Mouse (Mus musculus): ENCODE data around the gene Spib. TPM values are rescaled to one million over a fixed set of nuclear protein-coding genes. Genes with fewer than 3 reads are reported as not detected.
A peak's percentile ranks its signal among the peaks of the same experiment; 100 is the strongest.

Gene Spib
- total RNA-seq, 2 experiments from 2014 or later, result 0.20 TPM; not detected in 1

- no peak for DNase-seq
- intact Hi-C loops (cut with DNase I), result no loop called here
Observed at GRCm38 (mm10) chr7:44491391-44491790, 40.5 kb downstream of the Spib start.

- intact Hi-C loops (cut with DNase I), result no loop called here
- no peak for DNase-seq
Observed at GRCm38 (mm10) chr7:44490281-44490680, 41.6 kb downstream of the Spib start.

GRCm38 (mm10) chr7:44488545-44488944 is 43.3 kb downstream of the Spib start:
- no peak for DNase-seq
- intact Hi-C loops (cut with DNase I), result loop anchor here (5.0 to 10.0 kb wide), 2 partner anchors 134 to 226 kb away; partner anchors contain the start of gene Gm15517

DNA sequence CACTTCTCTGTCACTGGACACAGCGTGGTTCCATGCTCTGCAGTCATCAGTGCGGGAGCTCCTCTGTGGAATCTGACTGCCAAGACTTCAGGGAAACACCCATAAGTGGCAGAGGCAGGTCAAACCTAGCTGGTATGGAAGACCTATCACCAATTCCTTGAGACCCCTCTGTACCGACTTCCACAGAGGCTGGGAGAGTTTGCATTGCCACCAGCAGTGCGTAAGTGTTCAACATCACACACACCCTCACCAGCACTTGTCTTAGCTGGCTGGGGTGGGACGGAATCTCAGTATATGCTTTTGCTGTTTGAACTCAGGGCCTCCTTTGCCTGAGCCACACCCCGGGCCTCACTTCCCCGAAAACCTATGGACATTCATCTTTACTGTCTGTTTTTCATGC is 43.9 kb downstream of the Spib start:
- intact Hi-C loops (cut with DNase I), result loop anchor here (5.0 to 10.0 kb wide), 2 partner anchors 133 to 226 kb away; partner anchors contain the start of gene Gm15517

DNA sequence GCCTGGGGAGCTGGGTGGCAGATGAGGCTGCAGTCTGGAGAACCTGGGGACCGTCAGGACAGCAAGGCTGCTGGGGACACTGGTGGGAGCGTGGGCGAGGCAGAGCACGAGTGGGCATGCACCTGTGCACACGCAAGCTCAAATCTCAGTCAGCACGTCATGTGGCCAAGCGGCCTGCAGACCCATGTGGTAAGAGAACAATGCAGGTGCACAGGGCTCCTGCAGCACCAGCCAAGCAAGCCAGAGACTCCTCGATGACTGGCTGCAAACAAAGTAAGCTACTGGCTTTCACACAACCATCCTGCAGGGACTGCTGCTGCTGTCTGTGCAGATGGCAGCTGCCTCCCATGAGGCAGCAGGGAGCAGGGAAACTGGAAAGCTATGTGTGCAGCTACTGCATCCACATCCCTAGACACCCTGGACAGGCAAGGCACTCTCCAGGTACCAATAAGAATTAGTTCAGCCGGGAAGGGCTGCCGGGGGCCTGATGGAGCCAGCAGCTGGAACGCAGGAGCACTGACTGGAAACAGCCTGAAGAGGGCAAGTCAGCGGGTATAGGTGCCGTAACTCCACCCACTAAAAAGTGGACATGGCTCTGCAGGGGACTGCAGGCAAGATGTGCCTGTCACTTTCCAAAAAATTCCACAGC is 44.8 kb downstream of the Spib start:
- no peak for DNase-seq
- intact Hi-C loops (cut with DNase I), result loop anchor here (5.0 to 10.0 kb wide), 2 partner anchors 132 to 225 kb away; partner anchors contain the start of gene Gm15517

More for the DNA sequence above, 43.9 kb downstream of the Spib start:
- no peak for DNase-seq

GRCm38 (mm10) chr7:44485572-44486195 is 46.2 kb downstream of the Spib start:
- no peak for DNase-seq
- intact Hi-C loops (cut with DNase I), result loop anchor here (5.0 to 10.0 kb wide), 2 partner anchors 131 to 223 kb away; partner anchors contain the start of gene Gm15517

GRCm38 (mm10) chr7:44484841-44485571 is 46.9 kb downstream of the Spib start:
- intact Hi-C loops (cut with DNase I), result loop anchor here (5.0 to 10.0 kb wide), 2 partner anchors 130 to 223 kb away; partner anchors contain the start of gene Gm15517
- DNase-seq, result peak; percentile 81

DNA sequence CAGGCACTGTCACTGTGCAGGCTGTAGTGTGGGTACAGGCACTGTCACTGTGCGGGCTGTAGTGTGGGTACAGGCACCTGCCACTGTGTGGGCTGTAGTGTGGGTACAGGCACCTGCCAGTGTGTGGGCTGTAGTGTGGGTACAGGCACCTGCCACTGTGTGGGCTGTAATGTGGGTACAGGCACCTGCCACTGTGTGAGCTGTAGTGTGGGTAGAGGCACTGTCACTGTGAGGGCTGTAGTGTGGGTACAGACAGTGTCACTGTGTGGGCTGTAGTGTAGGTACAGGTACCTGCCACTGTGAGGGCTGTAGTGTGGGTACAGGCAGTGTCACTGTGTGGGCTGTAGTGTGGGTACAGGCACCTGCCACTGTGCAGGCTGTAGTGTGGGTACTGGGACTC is 47.8 kb downstream of the Spib start:
- no peak for DNase-seq
- intact Hi-C loops (cut with DNase I), result loop anchor here (10.0 kb wide), 1 partner anchor 129 kb away; no protein-coding TSS in a partner anchor

GRCm38 (mm10) chr7:44482836-44483435 is 48.9 kb downstream of the Spib start:
- intact Hi-C loops (cut with DNase I), result loop anchor here (10.0 kb wide), 1 partner anchor 128 kb away; no protein-coding TSS in a partner anchor
- DNase-seq, result no peak

Small RNAs within 50 kb of the gene (microRNA-seq; reads per million reads assigned to microRNA genes)
- gene Mir7053, result not detected

Other genes starting within 250 kb of the Spib start
- gene Clec11a, start 225.2 kb downstream of the Spib start, total RNA-seq (2021), result 1 to 10 TPM; 2.5 to 2.8 TPM
- gene Shank1, start 221.8 kb downstream of the Spib start, total RNA-seq (2021), result 100 to 1,000 TPM; 299 to 336 TPM
- gene Syt3, start 148.0 kb downstream of the Spib start, total RNA-seq (2021), result 10 to 100 TPM; 45.1 to 52.4 TPM
- 1 to 10 TPM; 1.3 to 2.4 TPM for gene 1700008O03Rik, start 146.3 kb downstream of the Spib start, total RNA-seq (2021)
- gene Lrrc4b, start 103.1 kb downstream of the Spib start, total RNA-seq (2021), result 100 to 1,000 TPM; 357 to 379 TPM
- 10 to 100 TPM; 20.5 to 24.5 TPM for gene Aspdh, start 66.7 kb downstream of the Spib start, total RNA-seq (2021)
- gene Josd2, start 64.1 kb downstream of the Spib start, total RNA-seq (2021), result 10 to 100 TPM; 31.9 to 32.6 TPM
- gene Emc10, start 35.5 kb downstream of the Spib start, total RNA-seq (2021), result 100 to 1,000 TPM; 146 to 150 TPM
- gene Fam71e1, start 35.5 kb downstream of the Spib start, total RNA-seq (2021), result 10 to 100 TPM; 23.8 to 27.3 TPM
- under 1 TPM in 1 of 2 experiments, not detected in 1; 0.10 TPM for gene Mybpc2, start 7.4 kb downstream of the Spib start, total RNA-seq (2021)
- 10 to 100 TPM; 13.6 to 14.4 TPM for gene Pold1, start 16.8 kb upstream of the Spib start, total RNA-seq (2021)
- gene Nr1h2, start 21.9 kb upstream of the Spib start, total RNA-seq (2021), result 10 to 100 TPM; 44.4 to 55.0 TPM
- under 1 TPM in 1 of 2 experiments, not detected in 1; 0.30 TPM for gene Napsa, start 40.3 kb upstream of the Spib start, total RNA-seq (2021)
- 10 to 100 TPM; 31.0 to 33.0 TPM for gene Kcnc3, start 58.6 kb upstream of the Spib start, total RNA-seq (2021)
- 1 to 10 TPM; 3.0 to 5.7 TPM for gene Myh14, start 138.8 kb upstream of the Spib start, total RNA-seq (2021)
- not detected for gene Izumo2, start 176.7 kb upstream of the Spib start, total RNA-seq (2021)
- 10 to 100 TPM; 19.6 to 25.9 TPM for gene Vrk3, start 216.3 kb upstream of the Spib start, total RNA-seq (2021)
- under 1 TPM; 0.84 to 0.91 TPM for gene Zfp473, start 219.0 kb upstream of the Spib start, total RNA-seq (2021)

Measured in left cerebral cortex, postnatal 4 days (tissue).